Mouse (Mus musculus): ENCODE results near the gene Ubb.

- peak; percentile 51; the same call in 1 of the 2 replicates for TF ChIP-seq POLR2A (IDR thresholded peaks at IDR 0.05; ENCODE audit: low read depth, low read length)
- no peak for TF ChIP-seq CTCF (IDR thresholded peaks at IDR 0.05; ENCODE audit: borderline replicate concordance, insufficient read depth, low read length)
Measured at GRCm38 (mm10) chr11:62554163-62554855, 3.3 kb downstream of the Ubb start.
